Mouse (Mus musculus): ENCODE results near the gene Rapgef6.
A peak's percentile ranks its signal among the peaks of the same experiment; 100 is the strongest.

Gene Rapgef6

DNA sequence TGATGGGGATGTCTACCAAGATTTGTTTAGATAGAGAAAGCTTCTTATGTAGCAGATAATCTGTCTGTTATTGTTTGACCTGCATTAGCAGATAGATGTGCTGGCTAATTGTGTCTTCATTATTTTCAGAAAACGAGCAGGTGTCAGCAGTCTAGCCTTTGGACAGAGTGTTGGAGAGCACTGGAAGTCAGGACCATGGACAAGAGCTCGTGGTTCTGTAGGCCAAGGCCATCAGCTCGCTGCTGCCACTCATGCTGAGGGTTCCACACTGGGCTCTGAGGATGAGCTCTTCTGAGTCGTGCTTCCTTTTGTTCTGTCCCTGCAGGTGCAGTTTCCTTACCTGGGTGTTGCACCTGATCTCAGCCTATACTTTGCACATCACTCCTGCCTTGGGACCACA is 173.3 kb downstream of the Rapgef6 start:
- DNase-seq: no peak

DNA sequence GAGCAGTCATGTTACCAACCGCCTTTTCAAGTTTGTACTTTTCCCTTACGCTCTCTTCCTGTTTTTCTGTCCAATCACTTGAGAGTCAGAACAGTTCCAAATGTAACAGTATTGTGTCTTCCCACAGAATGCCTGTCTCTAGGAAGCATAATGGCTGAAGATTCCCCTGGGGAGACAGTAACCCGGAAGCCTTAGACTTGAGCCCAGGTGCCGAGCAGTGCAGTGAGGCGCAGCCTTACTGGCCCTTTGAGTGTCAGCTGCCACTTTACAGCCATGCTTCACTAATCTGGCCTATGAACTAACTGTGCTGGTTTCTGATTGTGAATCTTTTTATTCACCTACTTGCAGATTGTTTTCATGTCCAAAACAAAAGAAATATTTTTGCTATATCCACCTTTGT is 175.0 kb downstream of the Rapgef6 start:
- DNase-seq: no peak

DNA sequence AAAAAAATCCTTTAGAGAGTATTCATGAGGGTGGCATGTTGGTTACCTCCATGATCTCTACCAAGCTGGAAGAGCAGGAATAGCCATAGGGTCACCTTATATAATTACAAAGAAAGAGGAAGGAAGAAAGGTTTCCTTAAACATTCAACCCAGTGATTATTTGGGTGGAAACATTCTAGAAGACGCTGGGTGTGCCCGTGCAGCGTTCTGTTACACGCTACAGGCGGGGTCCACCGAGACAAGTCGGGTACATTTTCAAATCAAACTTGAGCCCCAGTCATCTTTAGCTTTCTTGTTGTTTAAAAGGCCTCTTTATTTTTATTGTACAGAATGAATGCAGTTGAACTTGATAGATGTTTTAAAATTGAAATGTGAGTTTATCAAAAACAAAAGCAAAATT is 176.0 kb downstream of the Rapgef6 start:
- no peak for DNase-seq

DNA sequence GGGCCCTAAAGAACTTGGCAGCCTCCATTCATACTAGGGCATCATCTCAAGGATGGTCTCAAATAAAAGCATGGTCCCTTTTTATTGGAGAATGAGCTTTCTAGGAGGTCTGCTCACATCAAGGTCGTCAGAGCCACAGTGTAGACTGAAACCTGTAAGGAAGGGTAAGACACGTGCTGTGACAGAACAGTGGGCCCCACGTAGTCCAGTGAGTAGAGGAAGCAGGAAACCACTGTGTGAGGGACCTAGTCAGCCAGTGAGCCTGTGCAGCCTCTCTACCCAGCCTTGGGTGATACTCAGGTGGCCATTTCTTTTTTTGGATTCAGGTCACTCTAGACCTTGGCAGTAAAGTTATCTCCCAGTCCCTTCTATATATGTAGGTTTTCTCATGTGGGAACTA is 177.3 kb downstream of the Rapgef6 start:
- no peak for DNase-seq

DNA sequence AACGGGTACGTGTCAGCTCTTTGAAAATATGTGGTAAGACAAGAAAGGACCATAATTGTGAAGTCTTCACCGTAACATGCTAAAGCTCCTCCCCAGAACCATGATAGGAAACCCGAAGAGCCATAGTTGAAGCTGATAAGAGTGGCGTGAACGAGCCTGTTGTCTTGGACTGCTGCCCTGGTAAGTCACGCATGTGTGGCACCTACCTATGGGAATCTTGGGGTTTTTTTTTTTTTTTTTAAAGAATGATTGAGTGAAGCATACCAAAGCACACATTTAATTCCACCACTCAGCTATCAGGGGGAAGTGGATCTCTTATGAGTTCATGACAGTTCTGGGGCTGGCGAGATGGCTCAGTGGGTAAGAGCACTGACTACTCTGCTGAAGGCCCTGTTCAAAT is 179.2 kb downstream of the Rapgef6 start:
- no peak for DNase-seq

DNA sequence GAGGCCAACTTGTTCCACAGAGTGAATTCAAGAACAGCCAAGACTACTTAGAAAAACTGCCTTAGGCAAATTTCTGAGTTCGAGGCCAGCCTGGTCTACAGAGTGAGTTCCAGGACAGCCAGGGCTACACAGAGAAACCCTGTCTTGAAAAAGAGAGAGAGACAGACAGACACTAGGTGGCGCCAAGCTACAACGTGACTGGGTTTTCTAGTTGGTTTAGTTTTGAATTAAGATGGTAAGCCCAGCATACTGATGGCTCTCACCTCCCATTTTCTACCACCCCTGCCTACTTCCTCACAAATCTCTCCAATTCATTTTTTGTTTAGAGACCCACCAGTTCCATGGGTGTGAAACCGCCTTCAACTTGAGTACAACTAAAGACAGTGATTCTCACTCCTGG is 180.7 kb downstream of the Rapgef6 start:
- peak; percentile 70 to 76 for DNase-seq

DNA sequence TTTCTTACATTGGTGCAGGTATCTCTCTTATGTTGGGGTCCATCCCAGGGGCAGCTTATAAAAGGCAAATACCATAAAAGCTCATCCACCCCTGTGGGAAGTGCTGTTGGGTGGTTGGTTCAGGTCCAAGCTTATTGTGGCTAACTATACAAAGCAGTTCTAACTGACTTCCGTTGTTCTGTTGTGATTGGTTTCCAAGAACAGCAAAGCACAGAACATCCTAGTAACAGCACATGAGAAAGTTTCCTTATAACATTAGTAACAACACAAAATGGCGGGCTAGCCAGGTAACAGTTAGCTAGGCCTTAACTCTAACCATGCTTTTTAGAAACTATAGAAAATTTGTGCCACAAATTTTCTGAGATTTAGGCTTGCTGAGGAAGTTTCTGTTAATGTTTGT is 185.5 kb downstream of the Rapgef6 start:
- DNase-seq: no peak

DNA sequence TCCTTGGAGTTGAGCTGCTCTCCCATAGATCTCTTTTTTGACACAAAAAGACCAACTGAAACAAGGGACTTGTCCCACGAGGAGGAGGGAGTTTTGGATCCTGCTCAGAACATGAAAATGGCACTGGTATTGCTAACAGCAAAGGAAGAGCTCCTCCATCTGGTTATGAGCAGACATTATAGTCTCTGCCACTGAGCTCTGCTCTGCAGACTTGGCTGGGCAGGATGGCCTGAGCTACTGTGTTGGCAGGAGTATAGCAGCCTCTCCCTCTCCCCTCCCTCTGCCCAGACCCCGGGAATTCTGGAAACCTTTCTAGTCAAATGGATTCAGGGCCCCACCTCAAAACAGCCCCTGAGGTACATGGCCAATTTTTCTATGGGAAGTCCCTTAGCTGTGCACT is 187.0 kb downstream of the Rapgef6 start:
- no peak for DNase-seq

DNA sequence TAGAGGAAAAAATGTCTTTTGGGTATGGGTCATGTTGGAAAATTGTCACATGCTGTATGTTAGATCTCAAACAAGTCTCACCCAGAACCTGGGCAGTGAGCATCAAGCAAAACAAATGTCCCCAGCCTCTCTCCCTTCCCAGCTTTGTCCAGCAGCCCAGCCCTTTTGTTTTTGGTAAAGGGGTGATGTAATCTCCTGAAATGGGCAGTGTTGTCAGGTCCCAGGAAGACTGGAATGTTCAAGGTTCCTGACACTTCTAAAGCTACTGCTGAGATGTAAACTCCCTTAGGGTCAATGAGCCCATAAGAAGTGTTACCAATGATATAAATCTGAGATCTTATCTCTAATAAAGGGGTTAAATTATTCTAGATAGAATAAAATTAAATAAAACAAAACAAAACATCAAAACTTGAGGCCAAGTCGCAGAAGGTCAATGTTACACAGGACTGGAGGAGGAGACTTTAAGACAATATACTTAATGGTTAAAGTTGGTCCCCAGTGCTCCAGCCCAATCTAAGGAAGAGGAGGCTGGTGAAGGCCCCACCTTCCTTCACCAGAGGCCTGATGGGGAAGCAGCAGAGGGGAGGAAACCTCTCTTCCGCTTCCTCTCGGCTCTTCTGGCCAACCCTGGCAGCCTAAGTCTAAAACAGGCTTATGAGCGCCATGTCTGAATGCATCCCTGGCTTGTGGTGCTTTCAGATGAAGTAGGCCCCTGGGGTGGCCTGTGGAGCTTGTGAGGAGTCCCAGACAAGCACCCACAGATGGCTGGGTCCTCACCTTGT is 188.1 kb downstream of the Rapgef6 start:
- no peak for DNase-seq

DNA sequence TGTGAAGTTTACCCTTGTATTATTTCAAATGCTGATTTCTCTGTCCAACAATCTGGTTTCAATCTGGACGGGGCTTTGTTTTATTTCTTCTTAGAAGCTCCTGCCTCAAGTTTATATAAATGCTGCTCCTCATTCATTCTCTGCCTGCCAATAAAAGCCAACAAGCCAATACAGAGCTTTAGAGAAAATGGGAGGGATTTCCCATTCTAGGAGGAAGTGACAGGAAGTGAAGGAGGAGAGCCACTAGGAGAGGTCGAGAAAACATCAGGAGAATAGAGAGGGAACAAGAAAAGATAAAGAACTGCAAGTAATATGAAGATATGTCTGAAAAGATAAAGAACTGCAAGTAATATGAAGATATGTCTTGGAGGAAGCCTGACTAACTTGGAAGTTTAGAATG is 190.2 kb downstream of the Rapgef6 start:
- DNase-seq: no peak

DNA sequence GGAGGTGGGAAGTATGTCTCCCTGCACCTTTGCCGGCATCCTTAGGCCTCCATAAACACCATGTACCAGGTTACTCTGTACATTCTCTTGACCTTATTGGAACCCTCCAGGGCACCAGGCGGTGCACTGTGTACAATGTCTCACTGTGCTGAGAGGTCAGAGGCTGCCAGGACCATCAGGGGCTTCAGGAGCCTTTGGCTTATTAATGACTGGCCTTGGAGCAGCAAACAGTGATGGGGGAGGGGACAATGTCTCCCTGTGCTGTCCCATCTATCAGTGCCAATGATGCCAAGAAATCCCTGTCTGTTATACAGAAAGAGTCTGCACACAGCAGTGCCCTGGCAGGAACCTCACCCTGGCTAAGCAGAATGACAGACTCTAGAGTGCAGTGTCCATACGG is 195.2 kb downstream of the Rapgef6 start:
- DNase-seq: no peak

DNA sequence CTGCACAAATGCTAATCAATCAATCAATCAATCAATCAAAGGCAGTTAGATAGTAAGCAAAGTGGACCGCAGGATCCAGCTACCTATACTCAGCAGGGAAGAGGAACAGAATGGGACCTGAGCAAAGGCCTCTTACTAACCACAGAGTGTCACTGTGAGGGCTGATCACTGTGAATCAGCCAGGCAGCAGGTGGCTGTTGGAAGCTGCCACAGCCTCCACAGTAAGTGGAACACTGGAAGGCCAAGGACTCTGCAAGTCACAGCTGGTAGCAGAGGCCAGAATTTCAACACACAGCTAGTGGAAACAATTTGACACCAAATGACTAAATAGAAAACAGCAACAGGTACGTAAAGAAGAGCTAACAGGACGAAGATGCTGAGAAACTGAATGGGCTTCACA is 196.0 kb downstream of the Rapgef6 start:
- no peak for DNase-seq

DNA sequence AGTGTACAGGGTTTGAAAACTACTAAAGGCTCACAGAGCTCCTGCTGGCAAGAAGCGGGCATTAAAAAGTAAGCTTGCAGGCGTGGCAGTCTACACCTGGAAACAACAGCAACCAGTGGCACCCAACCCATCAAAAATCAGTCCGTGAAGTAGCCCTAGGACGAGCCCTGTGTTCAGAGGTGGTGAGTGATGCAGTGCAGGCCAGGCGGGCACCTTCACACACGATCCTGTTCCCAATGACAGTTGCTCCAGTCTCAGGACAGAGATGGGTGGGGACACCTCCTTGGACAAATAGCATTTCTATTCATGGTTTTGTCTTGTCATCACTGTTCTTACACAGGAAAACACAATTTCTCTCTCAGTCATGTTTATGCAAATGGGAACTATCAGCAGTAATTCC is 199.4 kb downstream of the Rapgef6 start:
- no peak for DNase-seq

DNA sequence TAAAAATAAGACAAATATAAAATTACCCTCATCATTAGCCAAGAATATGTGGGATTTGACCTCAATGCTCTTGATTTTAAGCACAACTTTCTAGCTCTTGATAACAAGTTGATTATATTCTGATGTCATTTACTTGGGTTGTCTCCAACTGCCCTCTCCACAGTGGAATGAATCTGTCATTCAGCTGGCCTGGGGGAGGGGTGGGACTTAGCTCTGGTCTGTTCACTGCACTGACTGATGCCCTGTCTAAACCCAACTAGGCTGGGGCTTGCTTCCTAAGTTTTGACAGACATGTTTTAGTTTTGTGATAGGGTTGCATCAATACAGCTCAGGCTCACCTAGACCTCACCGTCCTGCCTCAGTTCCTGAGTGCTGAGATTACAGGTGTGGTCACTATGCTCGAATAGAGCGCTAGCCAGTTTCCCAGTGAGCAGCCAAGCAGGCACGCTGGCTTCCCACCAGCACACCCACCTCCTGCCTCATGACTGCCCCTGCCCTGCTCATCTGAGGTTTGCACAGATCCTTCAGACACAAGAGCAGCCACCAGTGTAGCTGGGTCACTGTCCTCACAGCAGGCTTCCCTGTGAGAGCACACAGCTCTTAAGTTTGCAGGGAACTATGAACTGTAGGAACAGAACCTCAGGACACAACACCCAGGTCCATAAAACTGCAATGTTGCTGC is 201.8 kb downstream of the Rapgef6 start:
- peak in 1 of 2 experiments; percentile 39 for DNase-seq

DNA sequence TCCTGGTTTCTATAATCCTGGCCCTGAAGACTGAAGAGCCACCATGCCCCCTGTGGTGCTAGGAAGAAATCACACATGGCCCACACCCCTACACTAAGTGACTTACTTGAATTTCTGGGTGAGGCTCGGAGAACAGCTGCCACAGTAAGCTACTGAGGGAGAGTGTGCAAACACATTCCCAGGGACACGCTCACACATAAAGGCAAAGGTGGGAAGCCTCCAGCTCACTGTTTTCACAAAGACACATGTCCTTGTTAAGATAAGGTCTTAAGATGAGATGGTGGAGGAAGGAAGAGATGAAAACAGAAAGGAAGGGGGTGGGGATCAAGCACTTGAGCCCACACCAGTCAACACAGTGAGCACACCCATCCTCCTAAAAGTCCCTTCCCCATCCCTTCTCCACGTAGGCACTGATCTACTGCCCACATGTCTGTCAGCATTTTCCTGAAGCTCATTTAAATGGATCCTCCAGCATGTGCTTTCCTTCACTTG is 204.0 kb downstream of the Rapgef6 start:
- peak in 1 of 2 experiments; percentile 26 for DNase-seq

DNA sequence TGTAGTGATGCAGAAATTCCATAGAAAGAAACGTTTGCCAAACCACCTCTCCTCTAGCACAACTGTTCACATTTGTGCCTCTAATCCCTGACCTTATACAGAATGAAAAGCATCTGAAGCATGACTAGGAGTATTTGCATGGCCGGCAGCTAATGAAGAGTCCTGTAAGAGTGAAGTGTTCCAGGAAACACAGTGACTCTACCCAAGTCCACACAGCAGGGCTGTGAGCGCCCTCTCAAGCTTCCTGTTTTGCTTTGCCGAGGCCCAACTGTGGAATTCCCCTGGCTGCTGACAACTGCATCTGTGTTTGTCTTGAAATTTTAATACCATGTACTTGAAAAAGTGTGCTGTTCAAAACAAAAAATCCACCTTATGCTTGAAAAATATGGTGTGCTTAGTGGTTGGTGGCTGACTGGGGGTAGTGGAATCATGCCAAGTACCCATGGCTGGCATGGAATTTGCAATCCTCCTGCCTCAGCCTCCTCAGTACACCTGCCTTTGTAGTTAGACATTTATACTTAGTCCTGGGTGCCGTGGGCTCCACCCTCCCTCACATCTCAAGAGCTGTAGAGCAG is 204.8 kb downstream of the Rapgef6 start:
- DNase-seq: peak; percentile 81

DNA sequence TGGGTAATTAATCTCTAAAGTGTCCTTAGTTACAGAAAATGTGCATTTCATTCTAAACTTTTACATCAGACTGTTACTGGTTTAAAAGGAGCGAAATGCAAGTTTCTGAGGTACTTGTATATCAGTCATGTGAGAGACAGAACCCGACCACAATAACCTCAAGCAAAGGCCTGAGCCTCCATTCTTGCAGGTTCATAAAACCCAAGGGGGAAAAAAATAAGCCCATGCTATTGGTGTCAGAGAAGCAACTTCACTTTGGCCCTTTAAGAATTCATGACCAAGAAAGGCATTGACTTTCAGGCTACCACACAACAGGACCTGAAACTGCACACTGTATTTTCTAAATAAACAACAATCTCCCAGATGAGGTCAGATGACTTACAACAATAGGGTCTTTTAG is 205.7 kb downstream of the Rapgef6 start:
- DNase-seq: no peak

DNA sequence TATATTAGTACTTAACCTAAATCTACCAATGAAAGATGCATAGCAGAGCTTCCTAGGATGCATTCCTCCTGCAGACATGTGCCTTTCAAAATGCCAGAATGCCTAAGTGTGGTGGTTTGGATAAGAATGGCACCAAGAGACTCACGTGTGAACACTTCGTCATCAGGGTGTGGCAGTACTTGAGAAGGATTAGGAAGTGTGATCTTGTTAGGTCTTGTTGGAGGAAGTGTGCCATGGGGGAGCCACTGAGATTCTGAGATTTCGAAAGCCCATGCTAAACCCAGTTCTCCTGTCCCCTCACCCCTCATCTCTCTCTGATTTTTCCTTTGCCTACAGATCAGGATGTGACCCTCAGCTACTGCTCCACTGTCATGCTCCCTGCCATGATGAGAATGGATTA is 206.7 kb downstream of the Rapgef6 start:
- no peak for DNase-seq

DNA sequence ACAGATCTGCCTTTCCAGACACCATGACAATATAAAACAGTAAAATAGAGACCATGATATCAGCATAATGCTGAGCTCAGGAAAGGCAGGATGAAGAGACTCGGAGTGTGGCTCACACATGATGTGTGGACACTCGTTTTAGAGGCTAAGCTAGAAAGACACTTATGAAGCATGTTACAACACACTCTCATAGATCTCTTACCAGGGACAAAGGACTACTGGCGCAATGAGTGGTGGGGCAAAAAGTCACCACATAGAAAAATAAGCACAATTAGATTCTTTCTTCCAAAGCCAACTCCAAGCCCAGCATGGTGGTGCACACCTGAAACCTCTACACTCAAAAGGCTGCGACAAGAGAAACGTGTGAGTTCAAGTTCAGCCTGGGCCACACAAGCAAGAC is 208.3 kb downstream of the Rapgef6 start:
- DNase-seq: no peak

DNA sequence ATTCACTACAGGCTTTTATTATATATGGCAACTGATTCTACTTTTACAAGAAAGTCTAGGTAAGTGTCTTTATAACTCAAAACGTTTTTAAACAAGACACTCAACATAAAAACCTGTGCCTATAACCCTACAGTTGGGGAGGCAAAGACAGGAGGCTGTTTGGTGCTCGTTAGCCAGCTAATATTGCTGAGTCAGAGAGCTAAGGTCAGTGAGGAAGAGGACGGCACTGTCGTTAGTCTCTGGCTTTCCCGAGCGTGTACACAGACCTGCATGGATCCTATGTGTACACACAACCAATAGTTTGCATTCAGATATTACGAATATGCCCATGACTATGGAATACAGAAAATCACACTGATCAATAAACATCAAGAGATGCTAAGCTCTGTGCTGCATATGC is 208.7 kb downstream of the Rapgef6 start:
- no peak for DNase-seq

DNA sequence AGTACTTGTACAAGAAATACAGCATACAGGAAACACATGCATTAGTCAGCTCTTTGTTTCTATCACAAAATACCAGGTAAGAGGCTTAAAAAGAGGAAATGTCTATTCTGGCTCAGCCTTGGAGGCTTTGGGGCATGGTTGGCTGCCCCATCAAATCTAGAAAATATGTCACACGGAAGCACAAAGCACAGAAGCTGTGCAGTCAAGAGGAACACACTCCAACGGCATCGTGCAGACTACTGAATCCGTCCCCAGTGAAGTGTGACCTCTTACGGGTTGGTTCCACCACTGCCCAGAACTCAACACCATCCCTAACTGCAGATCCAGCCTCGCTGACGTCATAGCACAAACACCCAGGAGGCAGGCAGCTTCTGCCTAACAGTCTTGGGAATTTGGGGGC is 210.9 kb downstream of the Rapgef6 start:
- DNase-seq: no peak

DNA sequence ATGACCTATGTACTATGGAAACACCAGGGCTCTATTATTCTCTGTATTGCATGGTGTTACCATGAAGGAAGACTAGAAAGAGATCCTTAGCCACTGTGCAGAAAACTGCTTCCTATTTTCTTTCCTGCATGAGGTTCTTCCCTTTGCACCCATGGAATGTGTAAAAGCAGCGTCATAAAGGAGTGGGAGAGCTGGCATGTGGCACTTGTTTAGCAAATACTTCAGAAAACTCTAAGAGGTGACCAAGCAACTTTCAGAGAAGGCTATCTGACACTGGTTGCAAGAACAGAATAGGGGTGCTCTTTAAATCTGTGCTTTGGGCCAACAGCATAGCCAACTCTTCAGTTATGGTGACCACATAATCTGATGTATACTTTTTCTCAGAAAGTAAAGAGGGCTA is 212.5 kb downstream of the Rapgef6 start:
- peak; percentile 58 to 66 for DNase-seq

DNA sequence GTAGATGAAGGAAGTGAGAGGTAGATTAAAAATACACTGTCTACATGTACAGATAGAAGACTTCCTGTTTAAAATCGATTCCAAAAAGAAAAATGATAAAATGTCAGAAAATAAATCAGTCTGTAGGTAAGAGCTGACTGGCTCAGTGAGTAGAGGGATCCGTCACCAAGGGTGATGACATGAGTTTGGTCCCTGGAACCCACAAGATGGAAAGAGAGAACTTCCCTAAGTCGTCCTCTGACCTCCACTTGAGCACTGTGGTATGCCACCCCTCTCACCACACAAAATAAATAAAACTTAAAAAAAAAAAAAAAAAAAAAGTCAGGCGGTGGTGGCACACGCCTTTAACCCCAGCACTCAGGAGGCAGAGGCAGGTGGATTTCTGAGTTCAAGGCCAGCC is 214.3 kb downstream of the Rapgef6 start:
- no peak for DNase-seq

Measured in lung, adult 18-20 months (tissue).